Comparison of ENCODE assay signal across 8 mouse cellular contexts in genomic region chr15:12037217-12037616, GRCm38 (mm10). TPM values are rescaled to one million over a fixed set of nuclear protein-coding genes. Genes with fewer than 3 reads are reported as not detected.
DNase-seq lines count a peak whose midpoint lies in the region; ATAC-seq and TF ChIP-seq lines count a peak whose summit lies in the region.

No protein-coding gene starts in this region.

- no peak overlapping the region for H3K9ac ChIP-seq in liver, embryonic 16.5 days (ENCODE audit: low read depth, low read length)

- no peak overlapping the region for H3K27ac ChIP-seq in layer of hippocampus, adult 2 months
- H3K27ac ChIP-seq in liver, embryonic 16.5 days (ENCODE audit: low read length), result no peak overlapping the region

- no peak overlapping the region for H3K4me3 ChIP-seq in layer of hippocampus, adult 2 months
- H3K4me3 ChIP-seq in liver, embryonic 16.5 days (ENCODE audit: low read depth, low read length), result no peak overlapping the region

- peak; percentile 39; the same call in 1 of the 2 replicates for ATAC-seq in liver, embryonic 16.5 days (ENCODE audit: low read depth)

- no peak for DNase-seq in layer of hippocampus, adult 2 months (ENCODE audit: low spot score in 2 of 2)
- no peak for DNase-seq in layer of hippocampus, postnatal 36 days
- DNase-seq in Muller cell, postnatal 12 days (ENCODE audit: inconsistent ontology term), result peak; percentile 1
- DNase-seq in splenic B cell, adult 2 months (ENCODE audit: low read depth, low spot score), result peak; percentile 85
- DNase-seq in adrenal gland, adult 18-20 months (ENCODE audit: low spot score in 2 of 2), result no peak
- no peak for DNase-seq in gastrocnemius, postnatal 4 days (ENCODE audit: low spot score in 2 of 2)
- DNase-seq in cerebellum, postnatal 25 days, result no peak

- WGBS in liver, embryonic 16.5 days (ENCODE audit: insufficient replicate concordance), result 16% methylated on average over 7 of the region's 7 CpGs

- H3K27me3 ChIP-seq in liver, embryonic 16.5 days (ENCODE audit: control insufficient read depth, insufficient read depth, low read depth, low read length), result no peaks in the 10 kb centered on the region
- H3K27me3 ChIP-seq in splenic B cell, adult 2 months (ENCODE audit: control insufficient read depth, insufficient read depth, low read length, poor library complexity, severe bottlenecking), result no peaks in the 10 kb centered on the region

- 0 out of 2 replicates have a peak overlapping the region, but pooled peaks have one; percentile 24 for H3K4me2 ChIP-seq in liver, embryonic 16.5 days (ENCODE audit: low read depth, low read length)

- no peaks in the 10 kb centered on the region for H3K9me3 ChIP-seq in liver, embryonic 16.5 days (replicated peaks; ENCODE audit: control insufficient read depth, low read length)

- H3K36me3 ChIP-seq in liver, embryonic 16.5 days (ENCODE audit: control insufficient read depth, insufficient read depth), result no peaks in the 10 kb centered on the region
- no peaks in the 10 kb centered on the region for H3K36me3 ChIP-seq in splenic B cell, adult 2 months (ENCODE audit: control insufficient read depth, insufficient read depth, low read length, poor library complexity, severe bottlenecking)

- no peaks in the 10 kb centered on the region for H3K4me1 ChIP-seq in liver, embryonic 16.5 days (ENCODE audit: control insufficient read depth, low read depth, low read length)

- TF ChIP-seq CTCF in layer of hippocampus, adult 2 months (conservative IDR thresholded peaks at IDR 0.05), result peak; percentile 62

RNA-seq across cellular contexts. Expression of gene Sub1, which starts 40.4 kb away (rescaled TPM):
- total RNA-seq in layer of hippocampus, adult 2 months (2021), result 100 to 1,000 TPM; 303 to 321 TPM
- 100 to 1,000 TPM; 283 to 353 TPM for total RNA-seq in layer of hippocampus, postnatal 36 days (2021)
- 206 and 246 TPM in 2 replicates for polyA plus RNA-seq in liver, embryonic 16.5 days (2015; fragmentation: Nextera tagmentation; extraction: Ambion mirVana)
- total RNA-seq in adrenal gland, adult 18-20 months (2021), result 100 to 1,000 TPM; 203 to 249 TPM
- total RNA-seq in gastrocnemius, postnatal 4 days (2021), result 100 to 1,000 TPM; 186 to 196 TPM

Comparison
In these comparisons a context has a peak if more than half of its experiments do, and no peak if none do; other contexts are left out.
1. DNase-seq: peak in Muller cell, postnatal 12 days (single experiment) and splenic B cell, adult 2 months (single experiment); none in layer of hippocampus, adult 2 months (0 of 2), layer of hippocampus, postnatal 36 days (0 of 2), adrenal gland, adult 18-20 months (0 of 2), gastrocnemius, postnatal 4 days (0 of 2) and cerebellum, postnatal 25 days (0 of 2).